Mouse (Mus musculus): Measurements from ENCODE around the gene Grk1. TPM values are rescaled to one million over a fixed set of nuclear protein-coding genes. Genes with fewer than 3 reads are reported as not detected.
A peak's percentile ranks its signal among the peaks of the same experiment; 100 is the strongest.

Grk1 gene
- polyA plus RNA-seq, 1 experiment from 2014 or later = not detected

DNA sequence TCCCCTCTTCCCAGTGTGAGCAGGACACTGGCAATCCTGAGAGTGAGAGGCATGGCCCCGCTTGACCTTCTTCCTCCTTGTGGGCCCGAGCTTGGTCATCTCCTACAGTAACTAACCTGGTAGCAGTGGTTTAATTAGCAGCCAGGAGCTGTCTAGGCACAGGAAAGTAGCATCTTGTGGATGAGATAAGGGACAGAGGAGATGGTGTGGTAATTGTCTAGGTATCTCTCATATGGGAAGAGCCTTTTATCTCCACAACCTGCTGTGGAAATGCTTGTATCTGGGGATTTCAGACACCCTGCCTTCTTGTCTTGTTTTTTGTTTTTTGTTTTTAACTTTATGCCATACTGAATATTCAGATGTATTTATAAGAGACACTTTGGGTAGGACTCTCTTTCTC, 32.6 kb downstream of the Grk1 start:
- Histone ChIP-seq H3K9ac (ENCODE audit: low read depth, low read length) (no peak overlapping the region), H3K36me3 (ENCODE audit: control insufficient read depth, insufficient read depth, low read length) (no peaks in the 10 kb centered on the region), H3K4me3 (ENCODE audit: low read length) (no peak overlapping the region), H3K9me3 (ENCODE audit: control insufficient read depth, low read length) (no peaks in the 10 kb centered on the region), H3K27ac (ENCODE audit: low read length) (no peak overlapping the region), H3K27me3 (replicated peaks; ENCODE audit: control insufficient read depth, insufficient read depth, low read length) (peaks cover 28% of the 10 kb centered on the region), H3K4me2 (ENCODE audit: low read depth, low read length) (no peak overlapping the region), H3K4me1 (ENCODE audit: control insufficient read depth, insufficient read depth, low read length) (no peaks in the 10 kb centered on the region)
- 72% methylated on average over 2 of the region's 2 CpGs for WGBS
- no peak for ATAC-seq

DNA sequence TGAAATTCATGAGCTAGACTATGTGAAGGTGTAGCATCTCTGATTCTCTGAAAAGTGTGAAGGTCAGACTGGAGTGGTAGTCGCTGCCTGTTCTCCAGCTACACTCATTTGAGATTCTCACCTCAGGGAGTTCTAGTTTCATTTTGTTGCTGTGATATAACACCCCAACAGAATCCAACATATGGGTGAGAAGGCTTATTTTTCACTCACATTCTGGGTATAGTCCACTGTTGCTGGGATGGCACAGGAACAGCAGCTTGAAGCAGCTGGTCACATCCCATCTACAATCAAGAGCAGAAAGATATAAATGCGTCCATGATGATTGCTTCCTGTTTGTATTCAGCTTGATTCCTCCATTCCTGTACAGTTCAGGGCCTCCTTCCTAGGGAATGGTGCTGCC, 37.3 kb downstream of the Grk1 start:
- H3K27me3 ChIP-seq (replicated peaks; ENCODE audit: control insufficient read depth, insufficient read depth, low read length) = 0 out of 2 replicates have a peak, but pooled peaks cover under 1% of the 10 kb centered on the region
- no peaks in the 10 kb centered on the region for H3K36me3 ChIP-seq (ENCODE audit: control insufficient read depth, insufficient read depth, low read length)
- 89% methylated on average over 2 of the region's 2 CpGs for WGBS
- no peaks in the 10 kb centered on the region for H3K9me3 ChIP-seq (ENCODE audit: control insufficient read depth, low read length)
- H3K9ac ChIP-seq (ENCODE audit: low read depth, low read length) = no peak overlapping the region
- H3K4me3 ChIP-seq (ENCODE audit: low read length) = no peak overlapping the region
- H3K4me1 ChIP-seq (ENCODE audit: control insufficient read depth, insufficient read depth, low read length) = no peaks in the 10 kb centered on the region
- no peak for ATAC-seq
- no peak overlapping the region for H3K27ac ChIP-seq (ENCODE audit: low read length)
- H3K4me2 ChIP-seq (ENCODE audit: low read depth, low read length) = no peak overlapping the region

DNA sequence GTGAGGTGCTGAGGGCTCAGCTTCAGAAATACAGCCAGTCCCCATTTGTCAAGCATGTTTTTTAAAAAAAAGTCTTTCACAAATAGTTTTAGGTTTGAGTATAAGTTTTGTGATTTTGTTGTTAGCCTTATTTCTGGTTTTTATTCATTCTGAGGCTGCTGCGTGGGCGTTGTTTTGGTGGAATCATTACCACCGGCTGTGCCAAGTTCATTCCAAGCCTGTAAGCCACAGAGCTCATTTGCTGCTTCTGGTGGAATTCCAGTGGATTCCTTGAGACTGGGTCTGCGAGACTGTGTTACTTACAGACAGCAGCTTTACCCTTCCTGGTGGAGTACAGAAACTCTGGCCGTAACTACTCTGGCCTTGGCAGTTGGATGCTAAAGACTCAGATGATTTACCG, 41.6 kb downstream of the Grk1 start:
- Histone ChIP-seq H3K4me1 (ENCODE audit: control insufficient read depth, insufficient read depth, low read length) (no peaks in the 10 kb centered on the region), H3K4me2 (ENCODE audit: low read depth, low read length) (no peak overlapping the region), H3K27me3 (replicated peaks; ENCODE audit: control insufficient read depth, insufficient read depth, low read length) (no peaks in the 10 kb centered on the region), H3K36me3 (ENCODE audit: control insufficient read depth, insufficient read depth, low read length) (no peaks in the 10 kb centered on the region), H3K9me3 (ENCODE audit: control insufficient read depth, low read length) (no peaks in the 10 kb centered on the region), H3K4me3 (ENCODE audit: low read length) (no peak overlapping the region), H3K27ac (ENCODE audit: low read length) (no peak overlapping the region), H3K9ac (ENCODE audit: low read depth, low read length) (no peak overlapping the region)
- ATAC-seq = no peak
- WGBS = 94% methylated on average over 6 of the region's 6 CpGs

GRCm38 (mm10) chr8:13448145-13448544, 43.3 kb downstream of the Grk1 start:
- Histone ChIP-seq H3K27me3 (replicated peaks; ENCODE audit: control insufficient read depth, insufficient read depth, low read length) (no peaks in the 10 kb centered on the region), H3K9me3 (ENCODE audit: control insufficient read depth, low read length) (no peaks in the 10 kb centered on the region), H3K9ac (ENCODE audit: low read depth, low read length) (no peak overlapping the region), H3K36me3 (ENCODE audit: control insufficient read depth, insufficient read depth, low read length) (no peaks in the 10 kb centered on the region), H3K4me2 (ENCODE audit: low read depth, low read length) (no peak overlapping the region), H3K4me1 (ENCODE audit: control insufficient read depth, insufficient read depth, low read length) (no peaks in the 10 kb centered on the region), H3K27ac (ENCODE audit: low read length) (no peak overlapping the region), H3K4me3 (ENCODE audit: low read length) (no peak overlapping the region)
- ATAC-seq = no peak
- 56% methylated on average over 4 of the region's 4 CpGs for WGBS

GRCm38 (mm10) chr8:13451747-13452277, 46.9 kb downstream of the Grk1 start:
- H3K9ac ChIP-seq (ENCODE audit: low read depth, low read length) = no peak overlapping the region
- no peak overlapping the region for H3K4me2 ChIP-seq (ENCODE audit: low read depth, low read length)
- no peaks in the 10 kb centered on the region for H3K9me3 ChIP-seq (ENCODE audit: control insufficient read depth, low read length)
- no peaks in the 10 kb centered on the region for H3K36me3 ChIP-seq (ENCODE audit: control insufficient read depth, insufficient read depth, low read length)
- 60% methylated on average over 6 of the region's 6 CpGs for WGBS
- no peak overlapping the region for H3K27ac ChIP-seq (ENCODE audit: low read length)
- ATAC-seq = 0 out of 2 replicates have a peak, but pooled peaks have one; percentile 49
- no peak overlapping the region for H3K4me3 ChIP-seq (ENCODE audit: low read length)
- H3K27me3 ChIP-seq (replicated peaks; ENCODE audit: control insufficient read depth, insufficient read depth, low read length) = no peaks in the 10 kb centered on the region
- no peaks in the 10 kb centered on the region for H3K4me1 ChIP-seq (ENCODE audit: control insufficient read depth, insufficient read depth, low read length)

DNA sequence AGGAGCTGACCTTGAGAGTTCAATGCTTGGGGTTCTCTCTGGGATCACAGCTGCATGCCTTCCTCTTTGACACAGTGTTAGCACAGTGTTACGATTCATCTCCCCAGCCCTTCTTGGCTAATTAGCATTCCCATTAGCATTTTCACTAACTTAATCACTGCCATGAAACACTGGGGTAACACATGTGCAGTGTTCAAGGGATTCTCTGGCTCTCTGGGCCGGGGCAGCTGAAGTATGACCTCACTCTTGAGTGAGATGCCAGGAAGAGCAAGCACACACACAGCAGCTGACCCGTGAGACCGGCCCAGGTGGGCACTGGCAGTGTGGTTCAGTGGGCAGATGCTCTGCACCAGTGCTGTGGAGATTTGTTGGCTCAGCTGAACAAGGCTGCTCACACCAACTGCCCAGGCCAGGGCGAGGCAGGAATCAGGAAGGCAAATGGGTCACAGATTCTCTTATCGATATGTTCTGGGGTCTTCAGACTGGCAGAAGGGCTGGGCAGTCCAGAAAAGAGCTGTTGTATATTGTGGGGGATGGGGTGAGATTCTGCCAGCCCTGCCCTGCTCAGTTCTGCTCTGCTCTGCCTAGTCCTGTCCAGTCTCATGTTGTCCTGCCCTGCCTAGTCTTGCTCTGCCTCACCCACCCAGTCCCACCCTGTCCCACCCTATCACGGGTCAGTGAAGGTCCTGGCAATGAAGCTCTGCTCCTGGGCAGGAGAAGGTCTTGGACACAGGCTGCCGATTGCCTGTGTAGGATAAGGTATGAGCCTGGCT, 49.6 kb downstream of the Grk1 start:
- peak; percentile 19; the same call in 1 of the 2 replicates for ATAC-seq
- WGBS = 65% methylated on average over 8 of the region's 8 CpGs
- Histone ChIP-seq H3K4me3 (ENCODE audit: low read length) (no peak overlapping the region), H3K27me3 (replicated peaks; ENCODE audit: control insufficient read depth, insufficient read depth, low read length) (no peaks in the 10 kb centered on the region), H3K9ac (ENCODE audit: low read depth, low read length) (no peak overlapping the region), H3K27ac (ENCODE audit: low read length) (no peak overlapping the region), H3K36me3 (ENCODE audit: control insufficient read depth, insufficient read depth, low read length) (no peaks in the 10 kb centered on the region), H3K4me2 (ENCODE audit: low read depth, low read length) (no peak overlapping the region), H3K4me1 (ENCODE audit: control insufficient read depth, insufficient read depth, low read length) (no peaks in the 10 kb centered on the region), H3K9me3 (ENCODE audit: control insufficient read depth, low read length) (no peaks in the 10 kb centered on the region)

GRCm38 (mm10) chr8:13455295-13455694, 50.4 kb downstream of the Grk1 start:
- ATAC-seq = peak; percentile 60; the same call in 1 of the 2 replicates
- WGBS = 27% methylated on average over 2 of the region's 2 CpGs

DNA sequence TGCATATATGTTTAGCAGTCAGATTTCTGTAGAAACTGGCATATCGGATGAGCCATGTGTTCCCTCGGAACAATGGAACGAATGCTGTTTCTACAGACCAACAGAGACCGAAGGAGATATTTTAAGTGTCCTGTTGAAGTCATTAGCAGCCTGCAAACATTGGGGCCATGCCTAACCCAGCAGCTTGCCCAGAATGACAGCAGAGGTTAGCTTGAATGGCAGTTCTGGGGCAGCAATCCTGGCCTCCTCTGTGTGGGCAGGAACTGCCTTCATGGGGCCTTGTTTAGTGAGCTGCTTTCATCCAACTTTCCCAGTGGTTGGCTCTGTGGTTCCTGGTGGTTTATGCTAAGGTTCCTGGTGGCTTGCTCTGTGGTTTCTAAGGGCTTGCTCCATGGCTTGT, 54.5 kb downstream of the Grk1 start:
- Histone ChIP-seq H3K36me3 (ENCODE audit: control insufficient read depth, insufficient read depth, low read length) (no peaks in the 10 kb centered on the region), H3K27ac (ENCODE audit: low read length) (no peak overlapping the region), H3K27me3 (replicated peaks; ENCODE audit: control insufficient read depth, insufficient read depth, low read length) (no peaks in the 10 kb centered on the region), H3K4me2 (ENCODE audit: low read depth, low read length) (no peak overlapping the region), H3K4me1 (ENCODE audit: control insufficient read depth, insufficient read depth, low read length) (no peaks in the 10 kb centered on the region), H3K4me3 (ENCODE audit: low read length) (no peak overlapping the region), H3K9me3 (ENCODE audit: control insufficient read depth, low read length) (no peaks in the 10 kb centered on the region), H3K9ac (ENCODE audit: low read depth, low read length) (no peak overlapping the region)
- 90% methylated on average over 4 of the region's 4 CpGs for WGBS
- ATAC-seq = no peak

More at GRCm38 (mm10) chr8:13455295-13455694, 50.4 kb downstream of the Grk1 start:
- Histone ChIP-seq H3K9ac (ENCODE audit: low read depth, low read length) (no peak overlapping the region), H3K4me2 (ENCODE audit: low read depth, low read length) (no peak overlapping the region), H3K27me3 (replicated peaks; ENCODE audit: control insufficient read depth, insufficient read depth, low read length) (no peaks in the 10 kb centered on the region), H3K4me1 (ENCODE audit: control insufficient read depth, insufficient read depth, low read length) (no peaks in the 10 kb centered on the region), H3K36me3 (ENCODE audit: control insufficient read depth, insufficient read depth, low read length) (no peaks in the 10 kb centered on the region), H3K4me3 (ENCODE audit: low read length) (no peak overlapping the region), H3K27ac (ENCODE audit: low read length) (no peak overlapping the region), H3K9me3 (ENCODE audit: control insufficient read depth, low read length) (no peaks in the 10 kb centered on the region)

- Histone ChIP-seq H3K9ac (ENCODE audit: low read depth, low read length) (no peak overlapping the region), H3K4me1 (ENCODE audit: control insufficient read depth, insufficient read depth, low read length) (no peaks in the 10 kb centered on the region), H3K4me3 (ENCODE audit: low read length) (no peak overlapping the region), H3K36me3 (ENCODE audit: control insufficient read depth, insufficient read depth, low read length) (no peaks in the 10 kb centered on the region; the same call in 1 of the 2 replicates), H3K9me3 (ENCODE audit: control insufficient read depth, low read length) (no peaks in the 10 kb centered on the region), H3K27me3 (replicated peaks; ENCODE audit: control insufficient read depth, insufficient read depth, low read length) (no peaks in the 10 kb centered on the region), H3K27ac (ENCODE audit: low read length) (no peak overlapping the region), H3K4me2 (ENCODE audit: low read depth, low read length) (no peak overlapping the region)
- 73% methylated on average over 17 of the region's 17 CpGs for WGBS
- ATAC-seq = no peak
These were observed 56.3 kb downstream of the Grk1 start for GRCm38 (mm10) chr8:13461085-13461765.

All from intestine, embryonic 16.5 days (tissue).